Mouse (Mus musculus): Measurements from ENCODE around the gene Dnah2. TPM values are rescaled to one million over a fixed set of nuclear protein-coding genes. Genes with fewer than 3 reads are reported as not detected.

The Dnah2 gene
- total RNA-seq, 1 experiment from 2014 or later: not detected

DNA sequence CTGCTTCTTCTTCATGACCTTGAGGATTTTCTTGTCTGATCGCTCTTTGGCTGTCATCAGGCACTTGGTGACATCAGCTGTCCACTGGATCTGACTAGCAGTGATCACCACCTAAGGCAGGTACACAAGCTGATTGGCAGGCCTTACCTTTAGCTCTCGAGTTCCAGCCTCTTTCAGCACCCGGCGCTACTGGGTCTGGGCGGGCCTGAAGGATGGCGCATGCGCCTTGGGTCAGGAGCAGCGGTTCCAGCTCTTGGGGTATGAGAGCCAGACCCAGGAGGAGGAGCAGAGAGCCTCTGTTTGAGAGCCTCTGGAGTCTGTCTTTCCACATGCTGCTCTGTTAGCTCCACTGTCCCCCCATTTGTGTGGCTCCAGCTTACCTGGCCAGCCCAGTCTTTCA, 71.3 kb downstream of the Dnah2 start:
- no peak for ATAC-seq (replicated peaks; ENCODE audit: low read depth, poor library complexity, severe bottlenecking)

DNA sequence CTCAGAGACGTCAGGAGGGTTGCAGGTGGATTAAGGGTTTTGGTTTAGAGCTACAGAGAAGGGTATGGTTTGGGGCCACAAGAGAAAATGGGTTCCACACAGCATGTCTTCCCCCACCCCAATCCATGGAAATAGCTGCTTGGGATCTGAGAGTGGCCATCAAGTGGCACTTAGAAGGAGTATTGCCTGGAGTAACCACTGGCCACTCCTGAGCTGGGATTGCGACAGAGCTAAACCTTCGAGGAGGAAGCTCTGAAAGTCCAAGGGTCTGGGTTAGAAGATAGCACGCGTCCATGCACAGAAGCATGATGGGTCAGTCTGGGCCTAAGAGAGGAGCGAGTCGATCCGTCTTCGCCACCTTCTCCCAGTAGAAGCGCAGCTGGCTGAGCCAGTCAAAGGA, 72.1 kb downstream of the Dnah2 start:
- no peak for ATAC-seq (replicated peaks; ENCODE audit: low read depth, poor library complexity, severe bottlenecking)

DNA sequence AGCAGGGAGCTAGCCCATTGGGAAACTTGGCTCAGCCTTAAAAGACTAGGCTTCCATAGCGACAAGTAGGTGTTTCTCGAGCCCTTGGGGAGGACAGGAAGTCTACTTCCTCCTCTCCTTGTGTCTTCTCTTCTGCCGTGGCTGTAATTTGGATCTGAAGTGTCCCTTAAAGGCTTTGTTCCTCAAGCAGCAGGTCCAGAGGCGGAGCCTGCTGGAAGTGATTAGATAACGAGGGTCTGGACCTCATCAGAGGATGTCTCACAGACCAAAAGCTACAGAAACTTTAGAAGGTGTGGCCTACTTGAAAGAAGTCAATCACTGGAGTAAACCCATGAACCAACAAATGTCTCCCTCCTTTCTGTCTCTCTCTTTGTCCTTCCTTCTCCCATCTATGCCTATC, 74.2 kb downstream of the Dnah2 start:
- ATAC-seq (replicated peaks; ENCODE audit: low read depth, poor library complexity, severe bottlenecking): no peak

- ATAC-seq (replicated peaks; ENCODE audit: low read depth, poor library complexity, severe bottlenecking): no peak
Observed at GRCm38 (mm10) chr11:69472687-69473086, 76.2 kb downstream of the Dnah2 start.

GRCm38 (mm10) chr11:69471491-69471890, 77.4 kb downstream of the Dnah2 start:
- no peak for ATAC-seq (replicated peaks; ENCODE audit: low read depth, poor library complexity, severe bottlenecking)

- no peak for ATAC-seq (replicated peaks; ENCODE audit: low read depth, poor library complexity, severe bottlenecking)
Observed at GRCm38 (mm10) chr11:69469301-69469700, 79.6 kb downstream of the Dnah2 start.

GRCm38 (mm10) chr11:69463996-69464395, 84.9 kb downstream of the Dnah2 start:
- ATAC-seq (replicated peaks; ENCODE audit: low read depth, poor library complexity, severe bottlenecking): no peak

DNA sequence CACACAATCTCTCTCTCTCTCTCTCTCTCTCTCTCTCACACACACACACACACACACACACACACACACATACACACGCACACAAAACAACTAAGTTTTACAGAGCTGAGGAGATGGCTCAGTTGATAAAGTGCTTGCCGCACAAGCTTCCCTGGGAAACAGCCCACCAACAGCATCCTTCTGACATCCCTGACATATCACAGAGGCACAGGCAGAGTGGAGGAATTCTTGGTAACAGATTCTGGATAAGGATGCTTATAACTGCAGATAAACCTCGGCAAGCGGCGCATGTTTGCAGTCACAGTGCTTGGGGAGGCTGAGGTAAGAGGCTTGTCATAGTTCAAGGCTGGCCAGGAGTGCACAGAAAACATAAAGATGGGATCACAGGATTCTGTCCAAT, 87.3 kb downstream of the Dnah2 start:
- no peak for ATAC-seq (replicated peaks; ENCODE audit: low read depth, poor library complexity, severe bottlenecking)

GRCm38 (mm10) chr11:69459883-69460282, 89.0 kb downstream of the Dnah2 start:
- ATAC-seq (replicated peaks; ENCODE audit: low read depth, poor library complexity, severe bottlenecking): no peak

GRCm38 (mm10) chr11:69457006-69457579, 91.8 kb downstream of the Dnah2 start:
- no peak for ATAC-seq (replicated peaks; ENCODE audit: low read depth, poor library complexity, severe bottlenecking)

GRCm38 (mm10) chr11:69452114-69452867, 96.6 kb downstream of the Dnah2 start:
- ATAC-seq (replicated peaks; ENCODE audit: low read depth, poor library complexity, severe bottlenecking): no peak

- ATAC-seq (replicated peaks; ENCODE audit: low read depth, poor library complexity, severe bottlenecking): no peak
Observed at GRCm38 (mm10) chr11:69447299-69447698, 101.6 kb downstream of the Dnah2 start.

GRCm38 (mm10) chr11:69443328-69443727, 105.6 kb downstream of the Dnah2 start:
- ATAC-seq (replicated peaks; ENCODE audit: low read depth, poor library complexity, severe bottlenecking): no peak

DNA sequence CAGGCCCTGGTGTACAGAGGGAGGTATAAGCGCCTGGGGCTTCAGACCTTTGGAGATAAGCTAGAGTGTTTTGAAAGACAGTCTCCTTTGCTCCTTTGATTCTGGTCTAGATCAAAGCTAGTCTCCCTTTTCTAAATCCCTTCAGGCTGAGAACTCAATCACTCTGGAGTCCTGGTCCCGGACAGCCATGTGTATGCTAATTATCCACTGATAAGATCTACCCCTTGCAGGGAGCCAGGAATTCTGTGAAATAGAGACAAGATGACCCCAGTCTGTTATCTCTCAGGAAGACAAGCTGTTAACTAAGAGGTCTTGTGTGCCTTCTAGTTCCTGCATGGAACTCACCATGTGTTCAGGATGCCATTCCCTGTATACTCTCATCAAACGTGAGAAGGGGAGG, 111.6 kb downstream of the Dnah2 start:
- no peak for ATAC-seq (replicated peaks; ENCODE audit: low read depth, poor library complexity, severe bottlenecking)

- ATAC-seq (replicated peaks; ENCODE audit: low read depth, poor library complexity, severe bottlenecking): no peak
Observed at GRCm38 (mm10) chr11:69433189-69433588, 115.7 kb downstream of the Dnah2 start.

DNA sequence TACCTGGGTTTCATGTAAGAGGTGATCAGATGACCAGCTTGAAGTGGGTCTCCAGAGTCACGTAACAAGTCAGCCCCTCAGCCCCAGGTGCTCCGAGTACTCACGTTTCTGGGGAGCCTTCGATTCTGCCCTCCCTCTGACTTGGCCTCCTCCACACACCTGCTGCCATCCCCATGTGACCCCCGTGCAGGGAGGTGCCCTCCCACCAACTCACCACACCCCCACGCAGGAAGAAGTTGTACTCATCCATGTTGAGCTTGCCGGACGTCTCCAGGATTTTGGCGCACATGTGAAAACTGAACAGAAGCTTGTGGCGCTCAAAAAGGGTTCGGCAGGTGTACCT, 116.3 kb downstream of the Dnah2 start:
- no peak for ATAC-seq (replicated peaks; ENCODE audit: low read depth, poor library complexity, severe bottlenecking)

DNA sequence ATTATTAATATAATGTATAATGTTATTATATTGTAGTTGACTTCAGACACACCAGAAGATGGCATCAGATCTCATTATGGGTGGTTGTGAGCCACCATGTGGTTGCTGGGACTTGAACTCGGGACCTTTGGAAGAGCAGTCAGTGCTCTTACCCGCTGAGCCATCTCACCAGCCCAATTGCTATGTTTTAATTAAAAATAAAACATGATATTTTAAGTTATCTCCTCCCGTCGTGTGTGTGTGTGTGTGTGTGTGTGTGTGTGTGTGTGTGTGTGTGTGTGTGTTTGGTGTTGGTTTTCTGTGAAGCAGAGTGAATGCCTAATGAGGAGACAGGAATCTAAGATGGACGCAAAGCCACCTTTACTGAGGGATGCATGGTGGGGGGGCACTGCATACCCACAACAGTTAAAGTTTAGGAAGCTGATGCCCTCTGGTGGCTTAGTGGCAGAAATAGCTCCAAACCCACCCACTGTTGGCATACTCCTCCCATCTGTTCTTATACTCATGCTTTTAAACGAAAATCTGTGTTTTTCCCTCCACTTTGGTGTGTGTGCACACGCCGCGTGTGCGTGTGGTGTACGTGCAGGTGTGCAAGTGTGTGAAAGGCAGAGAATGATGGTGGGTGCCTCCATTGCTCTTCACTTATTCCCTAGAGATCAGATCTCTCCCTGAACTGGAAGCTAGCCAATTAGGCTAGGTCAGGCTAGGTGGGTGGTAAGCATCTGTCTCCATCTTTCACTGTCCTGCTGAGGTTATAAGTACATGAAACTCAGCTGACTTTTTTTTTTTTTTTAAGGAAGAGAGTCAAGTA, 116.9 kb downstream of the Dnah2 start:
- peak; percentile 91 for ATAC-seq (replicated peaks; ENCODE audit: low read depth, poor library complexity, severe bottlenecking)

DNA sequence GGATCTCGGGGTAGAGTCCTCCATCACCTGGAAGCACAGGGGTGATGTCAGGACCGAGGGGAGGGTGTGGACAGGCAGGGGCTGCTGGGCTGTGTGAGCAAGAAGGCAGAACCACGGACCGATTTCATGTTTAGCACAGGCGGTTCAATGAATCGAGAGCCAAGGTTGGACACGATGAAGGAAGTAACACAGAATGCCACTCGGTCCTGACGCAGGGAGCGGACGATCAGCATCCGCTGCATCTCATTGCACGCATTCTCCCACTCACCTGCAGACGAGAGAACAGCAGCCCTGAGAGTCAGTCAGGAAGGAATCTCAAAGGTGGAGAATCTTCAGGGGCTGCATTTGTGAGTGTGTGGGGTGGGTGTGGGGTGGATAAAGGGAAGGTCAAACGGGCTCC, 118.3 kb downstream of the Dnah2 start:
- no peak for ATAC-seq (replicated peaks; ENCODE audit: low read depth, poor library complexity, severe bottlenecking)

- ATAC-seq (replicated peaks; ENCODE audit: low read depth, poor library complexity, severe bottlenecking): 0 out of 2 replicates have a peak, but pooled peaks have one; percentile 24
Observed at GRCm38 (mm10) chr11:69429313-69429712, 119.6 kb downstream of the Dnah2 start.

DNA sequence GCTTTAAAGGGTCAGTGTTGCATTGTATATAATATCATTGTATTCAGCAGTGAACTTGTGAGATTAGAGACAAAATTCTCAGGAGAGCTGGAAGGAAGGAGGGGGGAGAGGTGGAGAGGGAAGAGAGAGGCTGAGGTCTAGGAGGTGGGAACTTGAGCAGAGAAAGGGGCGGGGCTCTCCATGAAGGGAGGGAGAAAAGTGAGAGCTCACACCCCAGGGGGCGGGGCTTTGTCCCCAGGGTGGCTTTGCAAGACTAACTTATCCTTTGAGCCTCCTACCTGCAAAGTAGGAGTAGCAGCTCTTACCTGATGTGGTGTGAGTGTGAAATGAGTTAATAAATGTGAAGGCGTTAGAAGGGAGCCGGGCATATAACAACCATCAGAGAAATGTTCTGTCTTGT, 120.2 kb downstream of the Dnah2 start:
- peak; percentile 73 for ATAC-seq (replicated peaks; ENCODE audit: low read depth, poor library complexity, severe bottlenecking)

GRCm38 (mm10) chr11:69426246-69426645, 122.7 kb downstream of the Dnah2 start:
- ATAC-seq (replicated peaks; ENCODE audit: low read depth, poor library complexity, severe bottlenecking): no peak
